Mouse (Mus musculus) liver, embryonic 14.5 days (tissue): ENCODE measurements around the gene Serpina11. TPM values are rescaled to one million over a fixed set of nuclear protein-coding genes. Genes with fewer than 3 reads are reported as not detected.

Source experiments
- ATAC-seq: fragments of 200-750 bp; cut with Nextera tagmentation; 2 replicates; pipeline ENCODE4 v1.8.0; 2017; ENCODE audit warnings: moderate number of reproducible peaks, mild to moderate bottlenecking, moderate library complexity; ENCODE audit not compliant: insufficient read depth
- DNase-seq, 3 experiments: peaks; one replicate each; pipeline ENCODE4 v3.0.0-alpha.2; 2012 to 2013; ENCODE audit warnings: low read depth in 3 of 3, low spot score in 3 of 3
- H3K27ac ChIP-seq: fragments of 300-500 bp; sonication (generic); 2 replicates; pipeline ENCODE4 v1.5.1; 2014; ENCODE audit warnings: moderate library complexity, mild to moderate bottlenecking, control low read depth, inconsistent platforms
- H3K27me3 ChIP-seq: fragments of 300-500 bp; sonication (generic); 2 replicates; pipeline ENCODE4 v1.6.1; 2014; ENCODE audit warnings: mild to moderate bottlenecking, low read length, moderate library complexity; ENCODE audit not compliant: control insufficient read depth, insufficient read depth
- H3K36me3 ChIP-seq: fragments of 300-500 bp; sonication (generic); replicated peaks from 2 replicates; pipeline ENCODE4 v1.6.1; 2014; ENCODE audit warnings: low read depth; ENCODE audit not compliant: control insufficient read depth, insufficient read depth
- H3K4me1 ChIP-seq, 2 experiments: fragments of 200-500 bp in 1 of 2; fragments of 300-500 bp in 1 of 2; sonication (generic) in 1 of 2; replicated peaks; 2 replicates each; pipeline ENCODE4 v1.6.1; 2012 to 2014; ENCODE audit warnings: antibody characterized with exemption in 1 of 2, inconsistent platforms in 1 of 2, low read length in 1 of 2; ENCODE audit not compliant: control insufficient read depth in 2 of 2, insufficient read depth in 2 of 2
- H3K4me2 ChIP-seq: fragments of 300-500 bp; sonication (generic); 2 replicates; pipeline ENCODE4 v1.6.1; 2014; ENCODE audit warnings: low read depth, mild to moderate bottlenecking, control low read depth, moderate library complexity
- H3K4me3 ChIP-seq, 2 experiments: fragments of 200-500 bp in 1 of 2; fragments of 300-500 bp in 1 of 2; sonication (generic) in 1 of 2; 2 replicates each; pipeline ENCODE4 v1.5.1; 2012 to 2014; ENCODE audit warnings: low read depth in 2 of 2, low read length in 2 of 2, mild to moderate bottlenecking in 2 of 2, control low read depth in 1 of 2, inconsistent platforms in 1 of 2, moderate library complexity in 1 of 2; ENCODE audit not compliant: insufficient read depth in 1 of 2
- H3K9ac ChIP-seq: fragments of 300-500 bp; sonication (generic); replicated peaks from 2 replicates; pipeline ENCODE4 v1.6.1; 2014; ENCODE audit warnings: mild to moderate bottlenecking, control low read depth, moderate library complexity
- H3K9me3 ChIP-seq: fragments of 300-500 bp; sonication (generic); 2 replicates; pipeline ENCODE4 v1.6.1; 2016; ENCODE audit warnings: low read length, mixed read lengths; ENCODE audit not compliant: control insufficient read depth
- CTCF ChIP-seq: IDR thresholded peaks from 2 replicates; pipeline ENCODE4 v1.5.1; 2016; ENCODE audit warnings: antibody characterized with exemption, low read depth, control low read depth
- EP300 ChIP-seq: IDR thresholded peaks from 2 replicates; pipeline ENCODE4 v1.6.1; 2016; ENCODE audit warnings: antibody characterized with exemption, low read depth
- WGBS: fragments of 180-500 bp; shearing (Covaris S2); extraction: QIAGEN DNeasy Blood & Tissue Kit; methylation state at CpG from one replicate; pipeline ENCODE4 v1.1.7; 2014; ENCODE audit not compliant: insufficient replicate concordance; 5-methylcytosine and 5-hydroxymethylcytosine counted together
- polyA plus RNA-seq, 2 experiments: library from polyadenylated mRNA; depleted of rRNA in 1 of 2; stranded (reverse) in 1 of 2; unstranded in 1 of 2; fragments of >200 nt; fragmentation: Nextera tagmentation in 1 of 2; extraction: Ambion mirVana in 1 of 2; gene quantifications; 2 replicates each; pipeline versions ENCODE4 v1.2.1 to v1.2.3; 2012 to 2014

The Serpina11 gene
- polyA plus RNA-seq, 2 experiments: 7.7 to 11.4 TPM

GRCm38 (mm10) chr12:103999611-104000010 lies 9.9 kb upstream of the Serpina11 start:
- no peaks in the 10 kb centered on the region for H3K36me3 ChIP-seq
- DNase-seq (no peak), ATAC-seq (no peak)
- H3K4me2 ChIP-seq: no peak overlapping the region
- no peak overlapping the region for H3K27ac ChIP-seq
- no peak for TF ChIP-seq EP300
- no peak for TF ChIP-seq CTCF
- H3K9ac ChIP-seq: no peak overlapping the region
- no peaks in the 10 kb centered on the region for H3K27me3 ChIP-seq
- 72% methylated on average over 8 of the region's 8 CpGs for WGBS
- H3K4me3 ChIP-seq: no peak overlapping the region
- peaks cover 0 to 3% of the 10 kb centered on the region in 2 experiments; a peak in 2 of 4 replicates for H3K4me1 ChIP-seq
- no peaks in the 10 kb centered on the region for H3K9me3 ChIP-seq

GRCm38 (mm10) chr12:103996513-103996912 lies 6.8 kb upstream of the Serpina11 start:
- Histone ChIP-seq H3K4me2 (no peak overlapping the region), H3K36me3 (no peaks in the 10 kb centered on the region), H3K9me3 (no peaks in the 10 kb centered on the region), H3K4me1 (no peaks in the 10 kb centered on the region), H3K9ac (no peak overlapping the region), H3K27me3 (no peaks in the 10 kb centered on the region), H3K27ac (no peak overlapping the region), H3K4me3 (no peak overlapping the region)
- 58% methylated on average over 2 of the region's 2 CpGs for WGBS
- TF ChIP-seq CTCF (no peak), EP300 (no peak)
- ATAC-seq: no peak
- no peak for DNase-seq

- Histone ChIP-seq H3K9ac (no peak overlapping the region), H3K9me3 (no peaks in the 10 kb centered on the region), H3K4me1 (no peaks in the 10 kb centered on the region), H3K27me3 (no peaks in the 10 kb centered on the region), H3K36me3 (no peaks in the 10 kb centered on the region), H3K4me2 (no peak overlapping the region), H3K4me3 (no peak overlapping the region), H3K27ac (no peak overlapping the region)
- ATAC-seq: no peak
- no peak for TF ChIP-seq EP300
- TF ChIP-seq CTCF: peak; percentile 76
- DNase-seq: peak in 1 of 3 experiments; percentile 17
- 24% methylated on average over 5 of the region's 5 CpGs for WGBS
Measured at GRCm38 (mm10) chr12:103995292-103996072, 5.7 kb upstream of the Serpina11 start.

- Histone ChIP-seq H3K4me1 (peaks cover 0 to 10% of the 10 kb centered on the region in 2 experiments; a peak in 2 of 4 replicates), H3K4me3 (no peak overlapping the region), H3K27ac (no peak overlapping the region), H3K27me3 (no peaks in the 10 kb centered on the region), H3K36me3 (no peaks in the 10 kb centered on the region), H3K9ac (no peak overlapping the region), H3K4me2 (no peak overlapping the region), H3K9me3 (no peaks in the 10 kb centered on the region)
- DNase-seq: no peak
- 44% methylated on average over 7 of the region's 7 CpGs for WGBS
- TF ChIP-seq EP300: no peak
- TF ChIP-seq CTCF: no peak
- ATAC-seq: no peak
Measured at GRCm38 (mm10) chr12:103992945-103993344, 3.2 kb upstream of the Serpina11 start.

GRCm38 (mm10) chr12:103989514-103989767 lies 316 bp downstream of the Serpina11 start:
- Histone ChIP-seq H3K4me2 (no peak overlapping the region), H3K4me1 (peaks cover 0 to 10% of the 10 kb centered on the region in 2 experiments; a peak in 2 of 4 replicates), H3K27me3 (no peaks in the 10 kb centered on the region), H3K9ac (no peak overlapping the region), H3K27ac (0 out of 2 replicates have a peak overlapping the region, but pooled peaks have one; percentile 28), H3K4me3 (no peak overlapping the region), H3K9me3 (no peaks in the 10 kb centered on the region), H3K36me3 (no peaks in the 10 kb centered on the region)
- TF ChIP-seq CTCF (no peak), EP300 (no peak)
- ATAC-seq (no peak), DNase-seq (no peak)
- WGBS: 53% methylated on average over 2 of the region's 2 CpGs
